Mouse (Mus musculus): Measurements from ENCODE around the gene Tnrc18. TPM values are rescaled to one million over a fixed set of nuclear protein-coding genes. Genes with fewer than 3 reads are reported as not detected.

Tnrc18 gene
- polyA plus RNA-seq, 1 experiment from 2014 or later: 27.5 TPM

Other genes with a start within 250 kb of the Tnrc18 start
- gene Mmd2, start 208.9 kb downstream of the Tnrc18 start, polyA plus RNA-seq (2014; fragmentation: Nextera tagmentation; extraction: Ambion mirVana): 71.9 and 75.1 TPM in 2 replicates
- gene Wipi2, start 190.0 kb downstream of the Tnrc18 start, polyA plus RNA-seq (2014; fragmentation: Nextera tagmentation; extraction: Ambion mirVana): 41.5 and 49.4 TPM in 2 replicates
- gene Slc29a4, start 125.2 kb downstream of the Tnrc18 start, polyA plus RNA-seq (2014; fragmentation: Nextera tagmentation; extraction: Ambion mirVana): 50.4 and 69.7 TPM in 2 replicates
- 14.5 and 20.8 TPM in 2 replicates for gene Fbxl18, start 77.8 kb upstream of the Tnrc18 start, polyA plus RNA-seq (2014; fragmentation: Nextera tagmentation; extraction: Ambion mirVana)
- 18,122 and 18,216 TPM in 2 replicates for gene Actb, start 89.1 kb upstream of the Tnrc18 start, polyA plus RNA-seq (2014; fragmentation: Nextera tagmentation; extraction: Ambion mirVana)
- gene Fscn1, start 142.7 kb upstream of the Tnrc18 start, polyA plus RNA-seq (2014; fragmentation: Nextera tagmentation; extraction: Ambion mirVana): 477 and 560 TPM in 2 replicates

Measured in forebrain, embryonic 14.5 days (tissue).